Mouse (Mus musculus) brain, embryonic 18.5 days (tissue): ENCODE results near the gene Krt14.

ENCODE experiments used
- DNase-seq: peaks from one replicate; pipeline ENCODE4 v3.0.0-alpha.2; 2012; ENCODE audit warnings: low read depth, low spot score

Gene Krt14

DNA sequence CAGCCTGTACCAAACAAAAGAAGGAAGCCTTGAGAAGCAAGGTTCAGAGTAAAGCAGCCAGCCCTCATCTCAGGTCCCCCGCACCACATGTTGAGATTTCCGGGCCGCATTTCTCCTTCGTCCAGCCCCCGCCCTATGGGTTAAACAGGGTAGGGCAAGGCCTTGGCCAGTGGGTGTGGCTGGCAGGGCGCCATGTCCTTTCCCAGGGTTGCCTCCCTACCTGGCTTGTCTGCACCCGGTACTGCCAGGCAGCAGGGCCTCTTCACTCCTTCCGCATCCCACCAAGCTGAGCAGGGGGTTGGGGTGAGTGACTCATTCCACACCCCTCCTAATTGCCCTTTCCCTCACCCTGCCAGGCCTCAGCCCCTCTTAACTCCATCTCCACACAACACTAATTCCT lies 39.3 kb downstream of the Krt14 start:
- no peak for DNase-seq

DNA sequence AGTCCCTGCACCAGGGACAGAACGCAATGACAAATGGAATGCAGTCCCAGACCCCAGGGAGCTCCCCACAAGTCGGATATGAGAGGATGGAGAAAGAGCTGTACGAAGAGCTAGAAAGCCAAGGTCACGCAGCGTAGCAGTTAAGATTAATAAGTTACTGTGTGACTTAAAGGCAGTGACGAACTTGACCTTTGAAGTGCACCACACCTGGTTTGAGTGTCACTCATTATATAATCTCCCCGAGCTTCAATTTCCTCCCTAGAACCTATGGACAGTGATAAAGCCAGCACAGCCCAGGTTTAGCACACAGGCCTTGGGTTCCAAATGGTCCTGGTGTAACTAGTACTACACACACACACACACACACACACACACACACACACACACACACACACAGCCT lies 43.0 kb downstream of the Krt14 start:
- DNase-seq = no peak

DNA sequence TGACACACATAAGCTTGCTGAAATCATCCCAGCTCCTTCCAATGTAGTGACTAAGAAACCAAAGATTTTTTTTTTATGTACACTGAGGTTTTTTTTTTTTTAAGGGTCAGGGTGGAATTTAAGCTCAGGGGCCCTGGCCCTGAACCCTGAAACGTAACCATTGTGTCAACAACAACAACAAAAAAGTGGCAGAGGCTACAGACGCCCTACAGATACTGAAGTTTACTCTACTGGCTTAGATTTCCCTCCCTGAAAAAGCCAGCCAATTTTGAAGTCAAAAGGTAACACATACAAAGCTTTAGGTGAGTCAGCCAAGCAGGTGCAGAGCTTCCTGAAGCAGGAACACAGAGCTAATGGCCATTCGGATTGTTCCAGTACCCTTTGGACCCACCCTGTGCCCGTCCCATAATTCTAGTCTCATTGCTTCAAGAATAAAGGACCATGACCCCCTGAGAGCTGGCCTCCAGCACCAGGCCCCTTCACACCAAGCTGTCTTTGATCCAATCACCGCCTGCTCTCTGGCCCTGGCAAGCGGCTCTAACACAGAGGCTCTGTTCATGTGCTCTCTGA lies 49.4 kb downstream of the Krt14 start:
- no peak for DNase-seq

DNA sequence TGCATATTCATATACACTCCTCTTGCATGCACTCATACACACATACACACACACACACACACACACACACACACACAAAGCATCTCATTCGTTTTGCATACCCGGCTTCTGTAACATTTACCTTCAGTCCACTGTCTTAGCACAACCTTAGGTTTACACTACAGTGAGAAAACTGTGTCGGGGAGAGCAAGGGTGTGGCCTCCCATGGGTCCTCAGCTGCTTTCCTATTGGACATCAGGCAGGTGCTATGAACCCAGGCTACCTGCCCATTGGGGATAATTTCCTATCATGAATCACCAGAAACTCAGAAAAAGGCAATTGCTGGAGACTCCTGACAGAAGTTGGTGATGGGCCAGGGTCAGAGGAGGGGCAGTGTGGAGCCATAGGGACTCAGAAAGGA lies 50.0 kb downstream of the Krt14 start:
- no peak for DNase-seq

DNA sequence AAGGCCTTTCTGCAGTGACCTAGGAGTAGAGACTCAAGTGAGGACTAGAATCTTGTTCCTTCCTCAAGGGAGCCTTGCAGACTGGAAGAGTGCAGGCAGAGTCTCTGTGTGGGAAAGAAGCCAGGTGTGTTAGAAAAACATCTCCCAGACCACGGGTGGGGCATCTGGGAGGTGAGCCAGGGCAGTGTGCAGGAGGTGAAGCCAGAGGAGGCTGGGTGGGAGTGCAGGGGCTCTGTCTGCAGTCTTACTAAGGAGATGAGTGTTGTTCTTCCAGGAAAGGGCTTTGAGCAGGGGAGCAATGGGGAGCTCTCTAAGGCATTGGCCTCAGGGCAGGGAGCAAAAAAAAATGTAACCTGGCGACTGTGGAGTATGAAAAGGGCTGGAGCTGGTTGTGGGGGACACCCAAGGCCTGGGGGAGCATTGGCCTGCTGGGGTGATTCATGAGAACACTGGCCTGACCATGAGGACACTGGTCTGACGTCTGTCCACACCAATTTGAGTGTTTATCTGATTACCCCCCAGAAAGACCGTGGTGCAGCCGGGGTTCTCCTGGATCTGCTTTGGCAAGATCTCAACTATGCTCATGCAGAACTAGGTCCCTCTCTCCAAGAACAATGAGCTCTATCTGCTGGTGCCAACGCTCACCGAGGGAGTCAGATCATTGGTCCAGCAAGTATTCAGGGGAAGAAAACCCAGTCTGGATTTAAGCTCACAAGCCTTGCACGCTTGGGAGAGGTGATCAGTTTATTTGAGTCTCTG lies 51.7 kb downstream of the Krt14 start:
- DNase-seq = no peak
